Mouse (Mus musculus) B cell, adult 62 days (primary cell): ENCODE results near the gene Unc5cl. TPM values are rescaled to one million over a fixed set of nuclear protein-coding genes. Genes with fewer than 3 reads are reported as not detected.

Source experiments
- total RNA-seq: library from RNA; stranded (reverse); gene quantifications from 4 replicates; pipeline ENCODE4 v1.2.4, GENCODE M21; 2023

Unc5cl gene
- total RNA-seq, result 3.3 to 6.2 TPM (median 4.7 TPM) in 4 replicates

GRCm38 (mm10) chr17:48454688-48455087, at the start of gene Unc5cl:
Gene Unc5cl (plus strand): TSS chr17:48454901.

GRCm38 (mm10) chr17:48409380-48410298, 45.1 kb upstream of the Unc5cl start, which contains the start of the genes Nfya and Oard1:
Gene Nfya (minus strand): TSS chr17:48409906.
Gene Oard1 (plus strand): TSS chr17:48410014.

GRCm38 (mm10) chr17:48432158-48432980, 22.3 kb upstream of the Unc5cl start, which contains the start of gene Apobec2:
Gene Apobec2 (minus strand): TSS chr17:48432930.

GRCm38 (mm10) chr17:48451353-48451675, 3.4 kb upstream of the Unc5cl start, which contains the start of gene Tspo2:
Gene Tspo2 (minus strand): TSS chr17:48451522.

Other genes starting within 250 kb of the Unc5cl start
- 1.7 to 2.2 TPM (median 2.1 TPM) in 4 replicates for gene Trem1, start 222.1 kb upstream of the Unc5cl start, total RNA-seq
- gene Trem3, start 207.1 kb upstream of the Unc5cl start, total RNA-seq, result not detected in 4 replicates
- 1.4 to 4.1 TPM (median 3.5 TPM) in 4 replicates for gene Treml4, start 190.6 kb upstream of the Unc5cl start, total RNA-seq
- gene Treml2, start 155.4 kb upstream of the Unc5cl start, total RNA-seq, result 174 to 186 TPM (median 177 TPM) in 4 replicates
- gene B430306N03Rik, start 138.8 kb upstream of the Unc5cl start, total RNA-seq, result 7.4 to 11.3 TPM (median 9.5 TPM) in 4 replicates
- gene Trem2, start 108.5 kb upstream of the Unc5cl start, total RNA-seq, result not detected in 4 replicates
- gene Treml1, start 95.0 kb upstream of the Unc5cl start, total RNA-seq, result 0.49 TPM in 1 of 4 replicates, not detected in the others
- gene Nfya, start 45.0 kb upstream of the Unc5cl start, total RNA-seq, result 86.8 to 106 TPM (median 101 TPM) in 4 replicates
- gene Oard1, start 44.9 kb upstream of the Unc5cl start, total RNA-seq, result 36.9 to 47.5 TPM (median 43.1 TPM) in 4 replicates
- 0.42 to 0.70 TPM (median 0.69 TPM) in 3 of 4 replicates, not detected in the other for gene Apobec2, start 22.0 kb upstream of the Unc5cl start, total RNA-seq
- not detected in 4 replicates for gene Tspo2, start 3.4 kb upstream of the Unc5cl start, total RNA-seq